Mouse (Mus musculus) forebrain, embryonic 16.5 days (tissue): ENCODE data around the gene Ddost. TPM values are rescaled to one million over a fixed set of nuclear protein-coding genes. Genes with fewer than 3 reads are reported as not detected.

Source experiments
- ATAC-seq: fragments of 200-750 bp; cut with Nextera tagmentation; 2 replicates; pipeline ENCODE4 v1.8.0; 2017; ENCODE audit warnings: mild to moderate bottlenecking, moderate library complexity
- H3K27ac ChIP-seq: fragments of 300-500 bp; sonication (generic); 2 replicates; pipeline ENCODE4 v1.5.1; 2014; ENCODE audit warnings: low read length, control low read depth
- H3K27me3 ChIP-seq: fragments of 300-500 bp; sonication (generic); replicated peaks from 2 replicates; pipeline ENCODE4 v1.6.1; 2014; ENCODE audit warnings: low read length; ENCODE audit not compliant: control insufficient read depth, insufficient read depth
- H3K36me3 ChIP-seq: fragments of 300-500 bp; sonication (generic); 2 replicates; pipeline ENCODE4 v1.6.1; 2014; ENCODE audit not compliant: control insufficient read depth, insufficient read depth
- H3K4me1 ChIP-seq: fragments of 300-500 bp; sonication (generic); replicated peaks from 2 replicates; pipeline ENCODE4 v1.6.1; 2014; ENCODE audit warnings: low read length; ENCODE audit not compliant: control insufficient read depth, insufficient read depth
- H3K4me2 ChIP-seq: fragments of 300-500 bp; sonication (generic); 2 replicates; pipeline ENCODE4 v1.6.1; 2014; ENCODE audit warnings: mild to moderate bottlenecking, low read length, control low read depth
- H3K4me3 ChIP-seq: fragments of 300-500 bp; sonication (generic); replicated peaks from 2 replicates; pipeline ENCODE4 v1.5.1; 2014; ENCODE audit warnings: mild to moderate bottlenecking, low read length, control low read depth
- H3K9ac ChIP-seq: fragments of 300-500 bp; sonication (generic); replicated peaks from 2 replicates; pipeline ENCODE4 v1.6.1; 2014; ENCODE audit warnings: low read depth, low read length, control low read depth
- H3K9me3 ChIP-seq: fragments of 300-500 bp; sonication (generic); 2 replicates; pipeline ENCODE4 v1.6.1; 2016; ENCODE audit warnings: low read length; ENCODE audit not compliant: control insufficient read depth
- WGBS: fragments of 180-500 bp; shearing (Covaris S2); extraction: QIAGEN DNeasy Blood & Tissue Kit; methylation state at CpG from one replicate; pipeline ENCODE4 v1.1.7; 2014; 5-methylcytosine and 5-hydroxymethylcytosine counted together
- polyA plus RNA-seq: library from polyadenylated mRNA; unstranded; fragments of >200 nt; fragmentation: Nextera tagmentation; extraction: Ambion mirVana; gene quantifications from 2 replicates; pipeline ENCODE4 v1.2.1, GENCODE M21; 2015

The Ddost gene
- polyA plus RNA-seq, 1 experiment from 2014 or later: 190 TPM

- peak; percentile 48; the same call in 1 of the 2 replicates for ATAC-seq
- Histone ChIP-seq H3K27ac (no peak overlapping the region), H3K4me3 (no peak overlapping the region), H3K27me3 (no peaks in the 10 kb centered on the region), H3K36me3 (peaks cover 17% of the 10 kb centered on the region), H3K9me3 (no peaks in the 10 kb centered on the region), H3K4me1 (peaks cover 6% of the 10 kb centered on the region; the same call in 1 of the 2 replicates), H3K9ac (no peak overlapping the region), H3K4me2 (no peak overlapping the region)
- 59% methylated on average over 6 of the region's 6 CpGs for WGBS
Observed at GRCm38 (mm10) chr4:138318509-138319266, 14.2 kb downstream of the Ddost start.

- 32% methylated on average over 10 of the region's 10 CpGs for whole genome bisulfite sequencing
- peaks cover 9% of the 10 kb centered on the region; the same call in 1 of the 2 replicates for H3K4me1 ChIP-seq
Observed at GRCm38 (mm10) chr4:138319508-138319907, 15.0 kb downstream of the Ddost start.

GRCm38 (mm10) chr4:138320711-138321110, 16.2 kb downstream of the Ddost start:
- Histone ChIP-seq H3K4me1 (peaks cover 13% of the 10 kb centered on the region; the same call in 1 of the 2 replicates), H3K4me3 (no peak overlapping the region), H3K27me3 (no peaks in the 10 kb centered on the region), H3K4me2 (no peak overlapping the region), H3K36me3 (peaks cover 10% of the 10 kb centered on the region), H3K27ac (no peak overlapping the region), H3K9me3 (no peaks in the 10 kb centered on the region), H3K9ac (no peak overlapping the region)
- WGBS: 82% methylated on average over 11 of the region's 11 CpGs
- no peak for ATAC-seq

More at GRCm38 (mm10) chr4:138319508-138319907, 15.0 kb downstream of the Ddost start:
- ATAC-seq: peak; percentile 24; the same call in 1 of the 2 replicates
- Histone ChIP-seq H3K4me2 (no peak overlapping the region), H3K27ac (no peak overlapping the region), H3K9ac (no peak overlapping the region), H3K9me3 (no peaks in the 10 kb centered on the region), H3K27me3 (no peaks in the 10 kb centered on the region), H3K36me3 (peaks cover 15% of the 10 kb centered on the region), H3K4me3 (no peak overlapping the region)

GRCm38 (mm10) chr4:138321488-138321887, 17.0 kb downstream of the Ddost start:
- no peaks in the 10 kb centered on the region for H3K27me3 ChIP-seq
- WGBS: 76% methylated on average over 7 of the region's 7 CpGs
- H3K9ac ChIP-seq: no peak overlapping the region
- H3K4me1 ChIP-seq: peaks cover 16% of the 10 kb centered on the region; the same call in 1 of the 2 replicates
- H3K4me3 ChIP-seq: no peak overlapping the region
- ATAC-seq: no peak
- peaks cover 7% of the 10 kb centered on the region for H3K36me3 ChIP-seq
- no peak overlapping the region for H3K27ac ChIP-seq
- H3K4me2 ChIP-seq: no peak overlapping the region
- no peaks in the 10 kb centered on the region for H3K9me3 ChIP-seq

- Histone ChIP-seq H3K4me3 (no peak overlapping the region), H3K27ac (peak overlapping the region; percentile 19; the same call in 1 of the 2 replicates), H3K9me3 (no peaks in the 10 kb centered on the region), H3K36me3 (0 out of 2 replicates have a peak, but pooled peaks cover 2% of the 10 kb centered on the region), H3K27me3 (no peaks in the 10 kb centered on the region), H3K9ac (no peak overlapping the region), H3K4me1 (peaks cover 17% of the 10 kb centered on the region; the same call in 1 of the 2 replicates), H3K4me2 (no peak overlapping the region)
- no peak for ATAC-seq
- WGBS: 9% methylated on average over 4 of the region's 4 CpGs
Observed at GRCm38 (mm10) chr4:138322692-138323091, 18.2 kb downstream of the Ddost start.

- H3K4me1 ChIP-seq: peaks cover 17% of the 10 kb centered on the region; the same call in 1 of the 2 replicates
- H3K4me3 ChIP-seq: no peak overlapping the region
- 0 out of 2 replicates have a peak, but pooled peaks cover 2% of the 10 kb centered on the region for H3K36me3 ChIP-seq
- no peak overlapping the region for H3K9ac ChIP-seq
- H3K9me3 ChIP-seq: no peaks in the 10 kb centered on the region
- H3K27me3 ChIP-seq: no peaks in the 10 kb centered on the region
- ATAC-seq: no peak
- no peak overlapping the region for H3K4me2 ChIP-seq
- WGBS: 68% methylated on average over 4 of the region's 4 CpGs
- no peak overlapping the region for H3K27ac ChIP-seq
Observed at GRCm38 (mm10) chr4:138323753-138324152, 19.2 kb downstream of the Ddost start.

- H3K36me3 ChIP-seq: 0 out of 2 replicates have a peak, but pooled peaks cover 2% of the 10 kb centered on the region
- WGBS: 92% methylated on average over 3 of the region's 3 CpGs
- H3K9me3 ChIP-seq: no peaks in the 10 kb centered on the region
- H3K27ac ChIP-seq: no peak overlapping the region
- H3K27me3 ChIP-seq: no peaks in the 10 kb centered on the region
- H3K4me1 ChIP-seq: peaks cover 17% of the 10 kb centered on the region; the same call in 1 of the 2 replicates
- no peak overlapping the region for H3K9ac ChIP-seq
- H3K4me2 ChIP-seq: no peak overlapping the region
- ATAC-seq: no peak
- H3K4me3 ChIP-seq: no peak overlapping the region
Observed at GRCm38 (mm10) chr4:138324451-138324850, 19.9 kb downstream of the Ddost start.

GRCm38 (mm10) chr4:138325466-138326076, 21.0 kb downstream of the Ddost start:
- peak overlapping the region; percentile 88 for H3K4me3 ChIP-seq
- H3K4me2 ChIP-seq: peak overlapping the region; percentile 45
- no peaks in the 10 kb centered on the region for H3K9me3 ChIP-seq
- WGBS: under 1% methylated on average over 43 of the region's 45 CpGs
- peak; percentile 86 for ATAC-seq
- H3K27me3 ChIP-seq: no peaks in the 10 kb centered on the region
- peak overlapping the region; percentile 94 for H3K27ac ChIP-seq
- H3K4me1 ChIP-seq: peaks cover 17% of the 10 kb centered on the region; the same call in 1 of the 2 replicates
- no peaks in the 10 kb centered on the region for H3K36me3 ChIP-seq
- H3K9ac ChIP-seq: peak overlapping the region; percentile 89

- H3K27me3 ChIP-seq: no peaks in the 10 kb centered on the region
- 4% methylated on average over 41 of the region's 41 CpGs for WGBS
- H3K36me3 ChIP-seq: no peaks in the 10 kb centered on the region
- H3K9ac ChIP-seq: peak within 1 kb of the TSS; percentile 89
- peak within 1 kb of the TSS; percentile 94 for H3K27ac ChIP-seq
- H3K4me3 ChIP-seq: peak within 1 kb of the TSS; percentile 88
- no peaks in the 10 kb centered on the region for H3K9me3 ChIP-seq
- peak within 1 kb of the TSS; percentile 45 for H3K4me2 ChIP-seq
- H3K4me1 ChIP-seq: peaks cover 17% of the 10 kb centered on the region; the same call in 1 of the 2 replicates
- ATAC-seq: peak; percentile 66
Observed at GRCm38 (mm10) chr4:138326077-138326695, 21.7 kb downstream of the Ddost start, which contains the start of gene Pink1. Gene Pink1, minus strand, starts transcription at chr4:138326307.
